Mouse (Mus musculus) WW6 (cell line): ENCODE data around the gene Enpep.

Source experiments
- DNase-seq: peaks from one replicate; pipeline ENCODE4 v3.0.0-alpha.2; 2013; ENCODE audit warnings: low read depth, low spot score

Gene Enpep

DNA sequence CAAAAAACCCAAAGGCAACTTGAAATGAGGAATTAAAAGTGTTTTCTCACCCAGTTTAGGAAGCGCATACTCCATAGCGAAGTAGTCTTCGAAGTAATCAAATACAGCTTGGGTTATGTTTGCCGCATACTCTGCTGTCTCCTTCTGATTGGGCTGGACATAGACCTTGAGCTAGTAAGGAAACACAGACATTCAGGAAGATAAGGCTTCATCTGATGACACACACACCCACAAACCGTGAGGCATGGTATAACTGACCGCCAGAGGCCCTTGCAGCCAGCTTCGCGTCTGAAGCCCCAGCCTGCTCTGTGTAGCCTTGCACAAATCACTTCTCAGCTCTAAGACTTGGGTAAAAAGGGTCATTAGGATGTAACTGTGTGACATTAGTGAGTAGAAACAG, 20.0 kb downstream of the Enpep start:
- DNase-seq: no peak

- no peak for DNase-seq
Observed at GRCm38 (mm10) chr3:129311951-129312350, 20.6 kb downstream of the Enpep start.

DNA sequence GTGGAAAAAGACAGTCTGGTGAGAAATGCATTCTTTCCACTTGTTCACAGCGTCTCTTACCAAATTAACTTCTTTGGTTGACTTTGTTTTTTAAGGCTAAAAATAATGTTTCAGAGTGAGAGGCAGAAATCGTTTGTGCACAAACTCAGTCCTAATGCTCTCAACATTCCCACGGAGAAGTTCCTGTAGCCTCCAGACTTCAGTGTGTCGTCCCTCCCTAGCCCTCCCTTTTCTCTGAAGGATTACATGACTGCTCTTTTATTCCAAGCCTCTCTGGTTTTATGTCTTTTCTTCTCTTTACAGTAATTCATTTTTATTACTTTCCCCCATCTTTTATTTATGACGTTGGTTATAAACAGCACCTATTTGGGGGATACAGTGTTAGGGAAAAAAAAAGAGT, 22.6 kb downstream of the Enpep start:
- no peak for DNase-seq

GRCm38 (mm10) chr3:129308876-129309275, 23.6 kb downstream of the Enpep start:
- DNase-seq: no peak

DNA sequence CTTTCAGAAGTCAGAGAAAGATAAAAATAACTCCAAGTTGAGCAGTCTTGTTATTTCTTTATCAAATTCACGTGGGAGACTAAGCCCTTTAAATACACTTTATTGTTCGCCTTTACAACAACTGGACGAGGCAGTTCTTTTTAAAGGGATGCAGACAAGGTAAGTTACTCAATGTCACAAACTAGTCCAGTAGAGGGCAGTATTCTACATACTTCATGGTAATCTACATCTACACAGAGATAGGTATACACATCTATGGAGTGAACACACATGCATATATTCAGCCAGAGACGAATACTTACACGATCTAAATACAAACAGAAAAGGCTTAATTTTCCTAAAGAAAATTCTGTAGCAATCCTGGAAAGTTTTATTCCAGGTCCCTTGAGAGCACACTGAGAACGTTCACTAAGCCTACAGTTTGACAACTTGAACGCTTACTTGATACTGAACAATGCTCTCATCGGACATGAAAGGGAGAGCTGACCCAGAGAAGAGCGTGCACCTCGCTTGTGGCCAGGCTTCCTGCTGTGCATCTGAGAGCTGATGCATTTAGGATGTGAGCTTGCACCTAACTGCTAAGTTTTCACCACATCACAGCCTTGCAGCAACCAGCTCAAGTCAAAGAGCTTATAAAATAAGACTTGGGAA, 24.3 kb downstream of the Enpep start:
- DNase-seq: no peak

GRCm38 (mm10) chr3:129303941-129304340, 28.6 kb downstream of the Enpep start:
- DNase-seq: no peak

- no peak for DNase-seq
Observed at GRCm38 (mm10) chr3:129299874-129300273, 32.6 kb downstream of the Enpep start.

DNA sequence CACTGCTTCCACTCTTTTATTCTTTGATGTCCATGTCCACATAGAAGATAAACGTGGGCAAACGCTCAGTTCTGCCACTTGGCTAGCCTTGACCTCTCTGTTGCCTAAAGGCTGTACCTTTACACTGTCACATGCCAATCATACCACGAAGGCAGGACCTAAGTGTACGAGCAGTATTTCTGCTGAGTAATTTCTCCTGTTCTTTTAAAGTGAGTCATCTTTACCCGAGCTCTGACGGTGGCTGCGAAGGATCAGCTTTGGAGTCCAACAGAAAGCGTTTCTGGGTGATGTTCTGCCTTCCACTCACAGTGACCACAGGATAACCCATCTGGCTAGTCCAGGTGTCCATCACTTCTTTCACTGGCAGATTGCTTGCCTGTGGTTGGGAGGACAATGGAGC, 33.9 kb downstream of the Enpep start:
- DNase-seq: no peak

DNA sequence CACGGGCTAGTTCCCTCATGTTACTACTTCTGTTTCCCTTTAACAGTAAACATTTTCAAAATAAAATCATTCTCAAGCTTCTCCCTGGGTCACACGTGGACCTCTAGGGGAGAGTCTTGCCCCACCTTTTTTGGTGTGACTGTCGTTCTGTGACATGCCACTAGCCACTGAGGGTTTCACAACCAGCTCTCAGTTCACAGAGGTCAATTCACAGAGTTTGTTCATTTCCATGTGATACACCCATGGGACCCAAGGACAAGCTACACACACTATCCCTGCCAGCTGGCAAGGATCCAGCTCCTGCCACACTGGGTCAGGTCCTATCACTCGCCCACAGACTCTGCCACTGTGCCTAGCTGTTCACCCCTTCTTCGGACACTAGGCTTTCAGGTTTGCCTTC, 35.5 kb downstream of the Enpep start:
- no peak for DNase-seq

DNA sequence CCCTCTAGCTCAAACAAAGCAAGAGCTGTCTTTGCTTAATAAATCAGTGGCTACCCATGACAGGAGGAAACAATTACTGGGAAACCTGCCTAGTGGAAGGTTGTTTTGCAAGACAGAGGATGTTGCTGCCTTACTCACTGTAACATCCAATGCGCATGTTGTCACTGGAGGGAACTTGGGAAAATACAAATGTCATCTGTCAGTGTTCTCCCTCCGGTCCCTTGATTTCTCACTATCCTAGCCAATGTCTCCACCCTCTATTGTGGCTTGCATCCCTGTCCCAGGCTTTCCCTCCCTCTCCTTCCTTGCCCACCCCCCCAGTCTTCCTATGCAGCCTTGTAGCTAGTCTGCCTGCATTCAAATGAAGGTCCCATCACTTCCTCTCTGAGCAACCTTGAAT, 36.6 kb downstream of the Enpep start:
- no peak for DNase-seq

DNA sequence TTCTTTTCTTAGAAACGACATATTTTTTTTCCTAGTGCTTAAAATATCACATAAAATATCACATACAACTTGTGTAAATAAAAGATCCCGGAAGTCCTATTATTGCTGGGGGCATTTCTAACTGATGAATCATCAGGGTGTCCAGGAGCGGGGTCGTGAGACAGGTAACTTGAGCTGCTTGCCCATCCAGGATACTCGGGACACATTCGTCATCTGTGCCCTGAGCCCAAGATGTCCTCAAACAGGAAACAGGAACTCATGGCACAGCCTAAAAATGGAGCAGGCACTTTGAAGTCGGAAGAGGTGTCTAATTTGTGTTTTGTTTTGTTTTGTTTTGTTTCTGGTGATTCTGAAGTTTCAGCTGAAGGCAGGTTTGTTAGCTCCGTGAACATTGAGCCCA, 43.0 kb downstream of the Enpep start:
- no peak for DNase-seq

DNA sequence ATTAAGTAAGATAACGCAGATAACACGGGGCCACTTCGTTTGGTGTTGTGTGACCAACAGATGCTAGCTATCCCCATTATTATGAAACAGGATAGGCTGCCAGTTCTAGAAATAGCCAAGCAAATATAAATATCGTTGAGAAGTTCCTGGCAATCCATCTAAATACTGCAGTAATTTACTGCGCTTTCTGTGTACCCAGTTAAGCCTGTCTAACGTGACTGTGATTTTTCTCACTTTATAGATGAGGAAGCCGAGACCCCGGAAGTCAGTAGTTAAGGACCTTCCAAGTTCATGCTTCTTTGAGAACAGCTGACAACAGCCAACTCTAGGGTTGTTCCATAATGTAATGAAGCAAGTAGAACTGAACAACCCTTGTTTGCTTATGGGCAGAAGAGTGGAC, 45.4 kb downstream of the Enpep start:
- no peak for DNase-seq

- DNase-seq: no peak
Observed at GRCm38 (mm10) chr3:129286426-129286825, 46.1 kb downstream of the Enpep start.

DNA sequence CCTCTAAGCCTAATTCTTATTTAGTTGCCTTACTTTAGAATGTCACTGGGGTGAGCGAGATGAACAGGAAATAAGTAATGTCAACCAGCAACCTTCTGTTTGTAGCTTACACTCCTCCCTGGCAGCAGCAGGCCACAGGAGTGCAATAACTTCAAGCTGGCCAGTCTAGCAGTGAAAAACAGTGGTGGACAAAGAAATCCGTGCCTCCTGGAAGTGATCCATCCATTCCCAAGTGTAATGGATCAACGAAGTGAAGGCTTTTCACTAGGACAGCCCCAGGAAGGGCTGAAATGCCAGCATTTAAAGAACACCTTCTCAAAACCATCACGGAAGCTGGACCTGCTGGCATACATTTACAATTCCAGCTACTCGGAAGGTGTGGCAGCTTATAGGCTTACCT, 48.2 kb downstream of the Enpep start:
- no peak for DNase-seq

- DNase-seq: no peak
Observed at GRCm38 (mm10) chr3:129279441-129279840, 53.1 kb downstream of the Enpep start.

DNA sequence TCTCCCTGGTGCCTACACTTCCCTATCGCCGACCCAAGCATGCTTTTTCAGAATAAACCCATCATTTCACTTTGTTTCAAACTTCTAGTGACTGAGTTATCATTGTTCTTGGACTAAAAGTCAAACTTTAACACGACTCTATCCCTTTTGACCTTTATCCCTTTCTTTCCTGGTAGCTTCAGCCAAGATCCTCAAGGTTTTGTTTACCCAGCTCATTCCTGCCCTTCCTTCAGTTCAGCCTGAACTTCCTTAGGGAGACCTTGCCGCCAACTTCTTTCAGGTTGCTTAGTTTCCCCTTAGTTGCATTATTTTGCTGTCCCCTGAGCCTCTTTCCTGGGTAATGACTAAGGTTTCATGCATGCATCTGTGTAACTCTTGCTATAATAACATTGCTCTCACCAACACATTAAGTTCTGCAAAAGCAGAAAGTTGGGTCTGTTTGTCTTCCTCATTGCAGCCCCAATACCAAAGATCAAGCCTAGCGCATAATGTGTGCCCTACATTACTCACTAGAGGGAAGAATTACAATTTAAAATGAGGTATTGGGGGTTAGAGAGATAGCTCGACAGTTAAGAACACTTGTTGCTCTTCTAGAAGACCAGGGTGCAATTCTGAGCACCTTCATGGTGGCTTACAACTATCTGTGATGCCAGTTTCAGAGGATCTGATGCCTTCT, 59.2 kb downstream of the Enpep start:
- DNase-seq: no peak

GRCm38 (mm10) chr3:129270044-129270443, 62.5 kb downstream of the Enpep start:
- no peak for DNase-seq

GRCm38 (mm10) chr3:129268886-129269683, 63.4 kb downstream of the Enpep start:
- no peak for DNase-seq

DNA sequence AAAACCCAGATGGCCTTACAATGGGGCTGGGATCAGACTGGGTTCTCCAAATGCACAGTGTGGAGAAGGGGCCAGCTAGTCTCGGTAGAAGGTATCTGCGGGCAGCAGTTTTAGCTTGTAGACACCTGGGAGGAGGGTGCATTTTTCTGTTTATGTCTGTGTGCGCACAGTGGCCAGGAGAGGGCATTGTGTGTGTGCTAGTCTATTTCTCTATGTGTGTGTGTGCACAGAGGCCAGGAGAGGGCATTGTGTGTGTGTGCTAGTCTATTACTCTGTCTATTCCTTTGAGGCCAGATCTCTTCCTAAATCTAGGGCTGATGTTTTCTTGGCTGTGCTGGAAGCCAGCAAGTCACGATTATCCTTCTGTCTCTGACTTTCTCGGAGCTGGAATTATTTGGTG, 74.0 kb downstream of the Enpep start:
- DNase-seq: no peak

DNA sequence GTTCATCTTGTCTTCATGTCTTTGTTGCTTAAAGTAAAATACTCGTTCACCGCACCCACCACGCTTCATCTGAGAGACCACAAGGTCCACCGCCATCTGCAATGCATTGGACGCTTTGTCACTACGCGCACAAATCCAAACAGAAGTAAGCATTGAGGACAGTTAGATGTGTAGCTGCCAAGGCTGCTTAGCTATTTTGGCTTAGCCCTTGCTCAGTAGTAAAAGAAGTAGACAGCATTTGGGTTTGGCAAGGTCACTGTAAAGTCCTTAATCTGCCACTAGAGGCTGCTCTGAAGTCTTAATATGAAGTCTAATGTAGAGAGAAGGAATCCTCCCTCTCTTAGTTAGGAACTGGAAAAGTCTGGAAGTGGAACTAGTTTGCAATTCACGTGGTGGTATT, 75.8 kb downstream of the Enpep start:
- no peak for DNase-seq

GRCm38 (mm10) chr3:129256283-129256682, 76.2 kb downstream of the Enpep start:
- no peak for DNase-seq

DNA sequence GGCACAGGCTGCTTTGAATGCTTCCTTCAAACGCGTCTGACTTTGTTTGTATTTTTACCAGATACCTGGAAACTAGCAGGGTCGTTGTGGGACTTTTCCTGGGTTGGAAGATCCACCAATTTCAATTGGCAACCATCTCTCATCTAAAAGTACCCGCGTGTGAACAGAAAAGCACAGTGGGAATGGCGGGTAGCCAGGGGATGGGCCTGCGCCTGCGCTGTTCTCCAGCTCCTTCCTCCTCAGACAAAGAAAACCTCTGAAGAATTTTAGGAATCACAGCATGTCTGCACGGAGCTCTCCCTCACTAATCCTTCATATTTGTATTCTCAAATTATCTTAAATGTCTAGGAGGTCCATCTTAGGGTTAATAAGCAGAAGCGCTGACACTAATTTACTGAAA, 78.3 kb downstream of the Enpep start:
- DNase-seq: no peak

- no peak for DNase-seq
Observed at GRCm38 (mm10) chr3:129250997-129251396, 81.5 kb downstream of the Enpep start.
